ENCODE assay signal across 23 mouse cellular contexts in genomic region chr12:15729696-15730095, GRCm38 (mm10).
DNase-seq lines count a peak whose midpoint lies in the region; ATAC-seq and TF ChIP-seq lines count a peak whose summit lies in the region.
"Had no signal": no experiment of that assay in that cellular context is flagged by ENCODE, and none has a peak within 500 bp of the region (broad histone marks: within the 10 kb centered on the region; RNA-seq: fewer than 3 reads in every experiment).

No protein-coding gene starts in this region.

- H3K4me3 ChIP-seq in embryonic facial prominence, embryonic 14.5 days (ENCODE audit: low read depth, low read length), result no peak overlapping the region
- H3K4me3 ChIP-seq in embryonic facial prominence, embryonic 10.5 days, result no peak overlapping the region
- no peak overlapping the region for H3K4me3 ChIP-seq in heart, embryonic 12.5 days
- no peak overlapping the region for H3K4me3 ChIP-seq in lung, embryonic 14.5 days (ENCODE audit: low read depth, low read length)
- H3K4me3 ChIP-seq: forebrain, embryonic 15.5 days; hindbrain, embryonic 13.5 days; limb, embryonic 10.5 days had no signal

- H3K27ac ChIP-seq in embryonic facial prominence, embryonic 14.5 days (replicated peaks; ENCODE audit: low read depth, low read length), result no peak overlapping the region
- no peak overlapping the region for H3K27ac ChIP-seq in embryonic facial prominence, embryonic 10.5 days (replicated peaks)
- no peak overlapping the region for H3K27ac ChIP-seq in heart, embryonic 12.5 days (ENCODE audit: poor library complexity, severe bottlenecking)
- no peak overlapping the region for H3K27ac ChIP-seq in lung, embryonic 14.5 days (ENCODE audit: low read depth)
- H3K27ac ChIP-seq: forebrain, embryonic 15.5 days; hindbrain, embryonic 13.5 days; limb, embryonic 10.5 days; stomach, postnatal 0 days had no signal

- no peak for ATAC-seq in embryonic facial prominence, embryonic 14.5 days (ENCODE audit: low read depth)
- no peak for ATAC-seq in heart, embryonic 12.5 days (ENCODE audit: insufficient number of reproducible peaks, low FRiP score)
- no peak for ATAC-seq in lung, embryonic 14.5 days (ENCODE audit: insufficient read depth)
- ATAC-seq: activated CD4-positive, CD25-positive, alpha-beta regulatory T cell, adult 4 months; CD4-positive, CD25-positive, alpha-beta regulatory T cell, adult 4 months; forebrain, embryonic 15.5 days; inflammation-experienced regulatory T-cells, adult 6 months had no signal

- H3K4me1 ChIP-seq in embryonic facial prominence, embryonic 14.5 days (ENCODE audit: control insufficient read depth, insufficient read depth, low read length), result peaks cover 4% of the 10 kb centered on the region
- H3K4me1 ChIP-seq in embryonic facial prominence, embryonic 10.5 days, result peaks cover 6% of the 10 kb centered on the region; the same call in 1 of the 2 replicates
- no peaks in the 10 kb centered on the region; the same call in 1 of the 2 replicates for H3K4me1 ChIP-seq in heart, embryonic 12.5 days (replicated peaks)
- H3K4me1 ChIP-seq in lung, embryonic 14.5 days (ENCODE audit: insufficient read depth), result peaks cover 5% of the 10 kb centered on the region; the same call in 1 of the 2 replicates
- H3K4me1 ChIP-seq: forebrain, embryonic 15.5 days had no signal

- no peak for TF ChIP-seq CTCF in lung, embryonic 14.5 days (IDR thresholded peaks at IDR 0.05; ENCODE audit: low read depth)

- 39% methylated on average over 3 of the region's 3 CpGs for WGBS in embryonic facial prominence, embryonic 14.5 days
- WGBS in embryonic facial prominence, embryonic 10.5 days, result 77% methylated on average over 3 of the region's 3 CpGs
- WGBS in heart, embryonic 12.5 days, result 61% methylated on average over 3 of the region's 3 CpGs
- WGBS in lung, embryonic 14.5 days, result 60% methylated on average over 3 of the region's 3 CpGs

- no peaks in the 10 kb centered on the region for H3K27me3 ChIP-seq in embryonic facial prominence, embryonic 14.5 days (replicated peaks; ENCODE audit: control insufficient read depth, insufficient read depth, low read length)
- no peaks in the 10 kb centered on the region for H3K27me3 ChIP-seq in embryonic facial prominence, embryonic 10.5 days (replicated peaks; ENCODE audit: low read depth, poor library complexity, severe bottlenecking)
- no peaks in the 10 kb centered on the region for H3K27me3 ChIP-seq in heart, embryonic 12.5 days (replicated peaks)
- no peaks in the 10 kb centered on the region for H3K27me3 ChIP-seq in lung, embryonic 14.5 days (ENCODE audit: insufficient read depth, low read length)
- H3K27me3 ChIP-seq: forebrain, embryonic 15.5 days; hindbrain, embryonic 13.5 days had no signal

- no peak overlapping the region for H3K4me2 ChIP-seq in embryonic facial prominence, embryonic 14.5 days (ENCODE audit: low read depth, low read length)
- H3K4me2 ChIP-seq in heart, embryonic 12.5 days, result no peak overlapping the region
- no peak overlapping the region for H3K4me2 ChIP-seq in lung, embryonic 14.5 days
- H3K4me2 ChIP-seq: forebrain, embryonic 15.5 days; hindbrain, embryonic 13.5 days; midbrain, embryonic 11.5 days had no signal

- no peak overlapping the region for H3K9ac ChIP-seq in embryonic facial prominence, embryonic 14.5 days (ENCODE audit: low read depth, low read length)
- H3K9ac ChIP-seq in heart, embryonic 12.5 days, result no peak overlapping the region
- H3K9ac ChIP-seq in lung, embryonic 14.5 days, result no peak overlapping the region
- H3K9ac ChIP-seq: forebrain, embryonic 15.5 days; hindbrain, embryonic 13.5 days had no signal

- no peaks in the 10 kb centered on the region for H3K36me3 ChIP-seq in embryonic facial prominence, embryonic 14.5 days (ENCODE audit: control insufficient read depth, insufficient read depth, low read length)
- no peaks in the 10 kb centered on the region for H3K36me3 ChIP-seq in embryonic facial prominence, embryonic 10.5 days (replicated peaks)
- no peaks in the 10 kb centered on the region for H3K36me3 ChIP-seq in heart, embryonic 12.5 days
- no peaks in the 10 kb centered on the region for H3K36me3 ChIP-seq in lung, embryonic 14.5 days (ENCODE audit: insufficient read depth)
- H3K36me3 ChIP-seq: forebrain, embryonic 15.5 days; hindbrain, embryonic 13.5 days; limb, embryonic 10.5 days had no signal

- H3K9me3 ChIP-seq in embryonic facial prominence, embryonic 14.5 days (ENCODE audit: control insufficient read depth, low read length), result no peaks in the 10 kb centered on the region
- H3K9me3 ChIP-seq in embryonic facial prominence, embryonic 10.5 days, result no peaks in the 10 kb centered on the region
- no peaks in the 10 kb centered on the region for H3K9me3 ChIP-seq in heart, embryonic 12.5 days (replicated peaks)
- H3K9me3 ChIP-seq in lung, embryonic 14.5 days (ENCODE audit: low read depth, low read length), result no peaks in the 10 kb centered on the region
- H3K9me3 ChIP-seq: forebrain, embryonic 15.5 days; hindbrain, embryonic 13.5 days; limb, embryonic 10.5 days had no signal

- DNase-seq in embryonic facial prominence, embryonic 14.5 days (ENCODE audit: low spot score), result peak; percentile 77
- DNase-seq in embryonic facial prominence, embryonic 10.5 days (ENCODE audit: low spot score), result no peak
- peak; percentile 65 to 76 for DNase-seq in heart, adult 9 months (ENCODE audit: low spot score in 2 of 2)
- peak; percentile 23 for DNase-seq in lung, embryonic 14.5 days
- DNase-seq in lung, postnatal 25 days (ENCODE audit: low spot score), result no peak
- peak; percentile 40 for DNase-seq in heart, postnatal 4 days
- DNase-seq in embryo, embryonic 10 days (ENCODE audit: low spot score), result no peak
- DNase-seq: cerebellum, adult 18-20 months; cerebellum, postnatal 36 days; lung, adult 18-20 months; lung, postnatal 36 days; retina, postnatal 1 day; right cerebral cortex, postnatal 4 days; thymus, postnatal 14 days had no signal

Comparison
In these comparisons a context has a peak if more than half of its experiments do, and no peak if none do; other contexts are left out.
1. DNase-seq: peak in embryonic facial prominence, embryonic 14.5 days (single experiment), heart, adult 9 months (2 of 2), lung, embryonic 14.5 days (single experiment) and heart, postnatal 4 days (single experiment); none in embryonic facial prominence, embryonic 10.5 days (single experiment), lung, postnatal 25 days (single experiment) and embryo, embryonic 10 days (single experiment).